Mouse (Mus musculus): Measurements from ENCODE around the gene Prkar1a.

- TF ChIP-seq GATA1 (IDR thresholded peaks at IDR 0.05; ENCODE audit: borderline replicate concordance, low read length) (no peak), FLI1 (IDR thresholded peaks at IDR 0.05; ENCODE audit: low read length) (no peak)
Measured at GRCm38 (mm10) chr11:109623238-109623637, 26.0 kb upstream of the Prkar1a start.

Data from megakaryocyte, embryonic 14.5 days (primary cell).